In genomic region chr3:101071576-101071975, GRCm38 (mm10) we compare ENCODE assay signal across 16 mouse cellular contexts. TPM values are rescaled to one million over a fixed set of nuclear protein-coding genes. Genes with fewer than 3 reads are reported as not detected.
A peak's percentile ranks its signal among the peaks of the same experiment; 100 is the strongest.
DNase-seq lines count a peak whose midpoint lies in the region; ATAC-seq and TF ChIP-seq lines count a peak whose summit lies in the region.
"Had no signal": no experiment of that assay in that cellular context is flagged by ENCODE, and none has a peak within 500 bp of the region (broad histone marks: within the 10 kb centered on the region; RNA-seq: fewer than 3 reads in every experiment).

No protein-coding gene starts in this region.

- no peak for DNase-seq in heart, postnatal 0 days (ENCODE audit: low spot score)
- DNase-seq in heart, postnatal 4 days, result no peak
- no peak for DNase-seq in embryonic facial prominence, embryonic 10.5 days (ENCODE audit: low spot score)
- no peak for DNase-seq in c-Kit-positive CD71-positive TER-119-positive erythroid progenitor cells, embryonic 14.5 days (ENCODE audit: low spot score)
- DNase-seq in adrenal gland, postnatal 25 days, result no peak
- DNase-seq: adrenal gland, adult 2 months; layer of hippocampus, adult 9-11 months; liver, postnatal 0 days had no signal

- no peak overlapping the region for H3K9ac ChIP-seq in heart, postnatal 0 days (replicated peaks; ENCODE audit: low read depth, low read length)
- peak overlapping the region; percentile 5; the same call in 1 of the 2 replicates for H3K9ac ChIP-seq in forebrain, embryonic 12.5 days
- H3K9ac ChIP-seq: limb, embryonic 12.5 days; liver, postnatal 0 days; neural tube, embryonic 12.5 days had no signal

- peak overlapping the region; percentile 19; the same call in 1 of the 2 replicates for H3K4me2 ChIP-seq in heart, postnatal 0 days (ENCODE audit: low read depth, low read length)
- no peak overlapping the region for H3K4me2 ChIP-seq in forebrain, embryonic 12.5 days
- H3K4me2 ChIP-seq in myocyte (ENCODE audit: low read depth), result peak overlapping the region; percentile 63
- H3K4me2 ChIP-seq: limb, embryonic 12.5 days; neural tube, embryonic 12.5 days had no signal

- TF ChIP-seq CTCF in heart, postnatal 0 days (IDR thresholded peaks at IDR 0.05; ENCODE audit: low read depth), result no peak

- no peak for TF ChIP-seq POLR2A in myocyte (IDR thresholded peaks at IDR 0.05; ENCODE audit: insufficient read length, low read depth)

- ATAC-seq in heart, postnatal 0 days (ENCODE audit: insufficient read depth, low read depth), result no peak
- no peak for ATAC-seq in forebrain, embryonic 12.5 days (ENCODE audit: low FRiP score)
- ATAC-seq: liver, postnatal 0 days; Patski had no signal

- peaks cover 73% of the 10 kb centered on the region for H3K4me1 ChIP-seq in heart, postnatal 0 days (ENCODE audit: control insufficient read depth, insufficient read depth)
- H3K4me1 ChIP-seq in embryonic facial prominence, embryonic 10.5 days, result peaks cover 71% of the 10 kb centered on the region
- peaks cover 61% of the 10 kb centered on the region for H3K4me1 ChIP-seq in forebrain, embryonic 12.5 days
- H3K4me1 ChIP-seq: megakaryocyte, embryonic 14.5 days had no signal

- peaks cover 10% of the 10 kb centered on the region; the same call in 1 of the 2 replicates for H3K36me3 ChIP-seq in heart, postnatal 0 days (replicated peaks; ENCODE audit: control insufficient read depth, insufficient read depth, low read length)
- peaks cover 54% of the 10 kb centered on the region for H3K36me3 ChIP-seq in embryonic facial prominence, embryonic 10.5 days (replicated peaks)
- peaks cover 27% of the 10 kb centered on the region for H3K36me3 ChIP-seq in forebrain, embryonic 12.5 days (replicated peaks)
- no peaks in the 10 kb centered on the region for H3K36me3 ChIP-seq in myocyte (ENCODE audit: control insufficient read depth, insufficient read depth)
- H3K36me3 ChIP-seq: neural tube, embryonic 12.5 days had no signal

- peak overlapping the region; percentile 76 for H3K27ac ChIP-seq in heart, postnatal 0 days (ENCODE audit: low read depth)
- H3K27ac ChIP-seq in embryonic facial prominence, embryonic 10.5 days (replicated peaks), result 0 out of 2 replicates have a peak overlapping the region, but pooled peaks have one; percentile 65
- peak overlapping the region; percentile 92 for H3K27ac ChIP-seq in forebrain, embryonic 12.5 days
- H3K27ac ChIP-seq: kidney, postnatal 0 days; neural tube, embryonic 12.5 days had no signal

- H3K79me2 ChIP-seq in myocyte (ENCODE audit: control insufficient read depth, insufficient read depth), result no peaks in the 10 kb centered on the region

- H3ac ChIP-seq in myocyte (ENCODE audit: control insufficient read depth, insufficient read length), result no peak overlapping the region

- no peaks in the 10 kb centered on the region for H3K9me3 ChIP-seq in heart, postnatal 0 days (replicated peaks; ENCODE audit: control insufficient read depth, low read length)
- no peaks in the 10 kb centered on the region for H3K9me3 ChIP-seq in embryonic facial prominence, embryonic 10.5 days
- H3K9me3 ChIP-seq in forebrain, embryonic 12.5 days, result no peaks in the 10 kb centered on the region
- H3K9me3 ChIP-seq: limb, embryonic 12.5 days; megakaryocyte, embryonic 14.5 days; neural tube, embryonic 12.5 days had no signal

- H3K4me3 ChIP-seq in heart, postnatal 0 days (ENCODE audit: low read depth, low read length), result no peak overlapping the region
- no peak overlapping the region for H3K4me3 ChIP-seq in embryonic facial prominence, embryonic 10.5 days
- no peak overlapping the region for H3K4me3 ChIP-seq in forebrain, embryonic 12.5 days (replicated peaks)
- H3K4me3 ChIP-seq in myocyte, result no peak overlapping the region
- H3K4me3 ChIP-seq: limb, embryonic 12.5 days; megakaryocyte, embryonic 14.5 days; neural tube, embryonic 12.5 days had no signal

- no peaks in the 10 kb centered on the region for H3K27me3 ChIP-seq in heart, postnatal 0 days (ENCODE audit: control insufficient read depth, insufficient read depth, low read length)
- no peaks in the 10 kb centered on the region for H3K27me3 ChIP-seq in embryonic facial prominence, embryonic 10.5 days (replicated peaks; ENCODE audit: low read depth, poor library complexity, severe bottlenecking)
- H3K27me3 ChIP-seq in forebrain, embryonic 12.5 days, result no peaks in the 10 kb centered on the region
- H3K27me3 ChIP-seq in myocyte (ENCODE audit: control insufficient read depth, insufficient read depth, insufficient read length), result no peaks in the 10 kb centered on the region
- H3K27me3 ChIP-seq: limb, embryonic 12.5 days; neural tube, embryonic 12.5 days; Patski had no signal

- no peak for TF ChIP-seq EP300 in heart, postnatal 0 days (IDR thresholded peaks at IDR 0.05; ENCODE audit: low read depth)

TF ChIP-seq in myocyte, 11 proteins besides CTCF, POLR2A, EP300 and RAD21:
- no peak for TF ChIP-seq TCF3 (IDR thresholded peaks at IDR 0.05; ENCODE audit: insufficient read length, low read depth)
- TF ChIP-seq MYOD1 (IDR thresholded peaks at IDR 0.05; ENCODE audit: control insufficient read depth in 1 of 3, insufficient read length in 2 of 3, low read depth in 2 of 3), result peak in 1 of 3 experiments; percentile 18

RNA-seq across cellular contexts. Expression of gene Ptgfrn, which starts 38.5 kb away (rescaled TPM):
- 61.5 and 74.4 TPM in 2 replicates for total RNA-seq in heart, postnatal 0 days (2014; rRNA removed; ENCODE audit: low replicate concordance)
- polyA plus RNA-seq in heart, postnatal 0 days (2015; fragmentation: Nextera tagmentation; extraction: Ambion mirVana), result 4.6 and 5.2 TPM in 2 replicates
- total RNA-seq in heart, postnatal 4 days (2021), result 10 to 100 TPM; 87.6 to 89.2 TPM
- 3.9 and 4.1 TPM in 2 replicates for polyA plus RNA-seq in embryonic facial prominence, embryonic 10.5 days (2016; fragmentation: Nextera tagmentation; extraction: Ambion mirVana)
- polyA plus RNA-seq in forebrain, embryonic 12.5 days (2016; fragmentation: Nextera tagmentation; extraction: Ambion mirVana), result 3.9 and 4.5 TPM in 2 replicates
- polyA plus RNA-seq in myocyte (2012; fragmentation: generic; extraction: Trizol), result 62.8 TPM
- total RNA-seq in adrenal gland, postnatal 25 days (2021), result 43.5 and 45.2 TPM in 2 replicates
- total RNA-seq: common myeloid progenitor, adult 5-6 weeks had no signal

RNA-seq across cellular contexts. Expression of gene Cd101, which starts 42.2 kb away (rescaled TPM):
- total RNA-seq in heart, postnatal 0 days (2014; rRNA removed; ENCODE audit: low replicate concordance), result 1.8 TPM in 1 of 2 replicates, not detected in the other
- 0.26 and 0.27 TPM in 2 replicates for polyA plus RNA-seq in heart, postnatal 0 days (2015; fragmentation: Nextera tagmentation; extraction: Ambion mirVana)
- 1 to 10 TPM in 1 of 2 experiments, under 1 TPM in 1; 0.74 to 1.0 TPM for total RNA-seq in heart, postnatal 4 days (2021)
- 0.09 TPM in 1 of 2 replicates, not detected in the other for polyA plus RNA-seq in embryonic facial prominence, embryonic 10.5 days (2016; fragmentation: Nextera tagmentation; extraction: Ambion mirVana)
- polyA plus RNA-seq in forebrain, embryonic 12.5 days (2016; fragmentation: Nextera tagmentation; extraction: Ambion mirVana), result 0.05 TPM in 1 of 2 replicates, not detected in the other
- polyA plus RNA-seq in myocyte (2012; fragmentation: generic; extraction: Trizol), result not detected
- 0.18 TPM in 1 of 2 replicates, not detected in the other for total RNA-seq in adrenal gland, postnatal 25 days (2021)
- total RNA-seq: common myeloid progenitor, adult 5-6 weeks had no signal
- polyA plus RNA-seq: kidney, postnatal 0 days; Patski had no signal

Comparison
In these comparisons a context has a peak if more than half of its experiments do, and no peak if none do; other contexts are left out.
1. RNA of gene Ptgfrn, which starts 38.5 kb away (polyA plus RNA-seq): 62.8 TPM in myocyte (single experiment); 4.6 to 5.2 TPM in heart, postnatal 0 days, 3.9 to 4.5 TPM in forebrain, embryonic 12.5 days and 3.9 to 4.1 TPM in embryonic facial prominence, embryonic 10.5 days; every median in the first group is over 10 times any median in the second.
2. Peak in every context shown above with its lines, with median percentiles within 50 percentile points of each other: H3K27ac ChIP-seq.